Mouse (Mus musculus): ENCODE measurements around the gene H3f3a.

GRCm38 (mm10) chr1:180835273-180836015 is 21.7 kb upstream of the H3f3a start:
- TF ChIP-seq CTCF (IDR thresholded peaks at IDR 0.05; ENCODE audit: borderline replicate concordance, extremely low read depth, insufficient read depth, insufficient read length) = no peak
- no peak for TF ChIP-seq POLR2A (IDR thresholded peaks at IDR 0.05; ENCODE audit: borderline replicate concordance, extremely low read depth, insufficient read depth, insufficient read length, poor library complexity, severe bottlenecking)
